ENCODE assay signal across 8 mouse cellular contexts in the genomic region with DNA sequence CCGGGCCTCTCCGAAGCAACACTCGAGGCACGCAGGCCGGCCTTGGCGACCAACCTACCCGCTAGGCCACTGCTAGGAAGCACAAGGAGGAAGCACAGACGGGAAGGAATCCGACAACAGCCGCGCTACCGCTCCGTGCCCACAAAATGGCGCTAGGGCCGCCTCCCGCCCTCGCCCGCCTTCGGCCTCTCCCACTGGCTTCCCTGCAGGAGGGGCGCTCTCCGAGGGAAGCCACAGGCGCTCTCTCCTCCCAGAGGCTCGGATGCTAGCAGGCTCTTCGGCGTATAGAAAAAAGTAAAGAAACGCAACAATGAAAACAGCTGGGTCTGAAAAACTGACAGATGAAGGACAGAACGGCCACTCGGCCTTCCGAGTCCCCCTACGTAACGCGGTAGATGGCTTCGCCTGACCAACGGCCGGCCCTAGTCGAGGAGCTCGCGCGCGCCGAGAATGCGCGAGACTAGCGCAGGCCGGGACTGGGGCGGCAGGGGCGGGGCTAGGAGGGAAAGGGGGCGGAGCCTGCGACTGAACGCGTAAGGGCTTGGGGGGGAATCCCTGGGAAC. TPM values are rescaled to one million over a fixed set of nuclear protein-coding genes. Genes with fewer than 3 reads are reported as not detected.
DNase-seq lines count a peak whose midpoint lies in the region; ATAC-seq lines count a peak whose summit lies in the region.

A gene (minus strand): TSS at position 397 of the 563 bp plus-strand sequence.

- DNase-seq in T-cell, adult 2 months (ENCODE audit: low spot score), result peak; percentile 95
- DNase-seq in cerebellum, postnatal 36 days, result peak; percentile 94 to 97
- DNase-seq in gastrocnemius, adult 18-20 months (ENCODE audit: low spot score), result peak; percentile 96
- DNase-seq in left cerebral cortex, adult 18-20 months (ENCODE audit: low spot score in 2 of 2), result peak; percentile 94 to 95
- peak; percentile 95 for DNase-seq in right cerebral cortex, adult 18-20 months
- DNase-seq in urinary bladder, postnatal 10 days (ENCODE audit: low spot score), result peak; percentile 94

- H3K27me3 ChIP-seq in hindbrain, embryonic 16.5 days (replicated peaks; ENCODE audit: control insufficient read depth, insufficient read depth, low read length), result no peaks in the 10 kb centered on the region

- peak within 1 kb of the TSS; percentile 89 for H3K4me3 ChIP-seq in hindbrain, embryonic 16.5 days (ENCODE audit: low read length)
- peak within 1 kb of the TSS; percentile 69 for H3K4me3 ChIP-seq in macrophage (ENCODE audit: inconsistent target)

- peak within 1 kb of the TSS; percentile 64 for H3K4me2 ChIP-seq in hindbrain, embryonic 16.5 days (ENCODE audit: low read length)

- ATAC-seq in hindbrain, embryonic 16.5 days, result peak; percentile 97

- H3K4me1 ChIP-seq in hindbrain, embryonic 16.5 days (ENCODE audit: control insufficient read depth, insufficient read depth, low read depth, low read length), result peaks cover 6% of the 10 kb centered on the region

- H3K9ac ChIP-seq in hindbrain, embryonic 16.5 days (ENCODE audit: low read depth, low read length), result peak within 1 kb of the TSS; percentile 98

- under 1% methylated on average over 51 of the region's 51 CpGs for WGBS in hindbrain, embryonic 16.5 days
- WGBS in macrophage (ENCODE audit: missing documents), result 1% methylated on average over 50 of the region's 51 CpGs

- no peaks in the 10 kb centered on the region for H3K9me3 ChIP-seq in hindbrain, embryonic 16.5 days (ENCODE audit: control insufficient read depth, low read length)

- peaks cover 20% of the 10 kb centered on the region for H3K36me3 ChIP-seq in hindbrain, embryonic 16.5 days (ENCODE audit: control insufficient read depth, insufficient read depth, low read length)
- peaks cover 29% of the 10 kb centered on the region; the same call in 1 of the 2 replicates for H3K36me3 ChIP-seq in macrophage (ENCODE audit: inconsistent target)

- H3K79me2 ChIP-seq in macrophage (ENCODE audit: inconsistent target), result peaks cover 46% of the 10 kb centered on the region

- H3K27ac ChIP-seq in hindbrain, embryonic 16.5 days (ENCODE audit: low read depth, low read length), result peak within 1 kb of the TSS; percentile 94
- H3K27ac ChIP-seq in macrophage, result peak within 1 kb of the TSS; percentile 85

RNA-seq across cellular contexts. Expression of the gene that starts here (rescaled TPM):
- 100 to 1,000 TPM; 112 to 130 TPM for total RNA-seq in gastrocnemius, adult 18-20 months (2021)
- polyA plus RNA-seq in hindbrain, embryonic 16.5 days (2015; fragmentation: Nextera tagmentation; extraction: Ambion mirVana), result 157 and 162 TPM in 2 replicates
- 100 to 1,000 TPM; 214 to 220 TPM for total RNA-seq in left cerebral cortex, adult 18-20 months (2021)
- 100 to 1,000 TPM; 168 to 463 (median 306) TPM for total RNA-seq in macrophage (2018; cell fraction: chromatin; rRNA removed)
- total RNA-seq in macrophage (2018; cell fraction: cytosol; rRNA removed), result 100 to 1,000 TPM in 23 of 26 experiments, 10 to 100 TPM in 3; 77.8 to 148 (median 111) TPM
- 100 to 1,000 TPM; 276 to 495 (median 342) TPM for total RNA-seq in macrophage (2018; cell fraction: nucleus; rRNA removed)
- 157 to 233 TPM (median 170 TPM) in 3 replicates for polyA plus RNA-seq in macrophage (2018)

Comparison
In these comparisons a context has a peak if more than half of its experiments do, and no peak if none do; other contexts are left out.
1. Peak in every context shown above with its lines: DNase-seq, ATAC-seq, H3K4me3 ChIP-seq and H3K27ac ChIP-seq.